Mouse (Mus musculus): ENCODE measurements at regions not wholly inside any gene's neighbourhood (a gene's known extent, or its start where the extent isn't known, plus 50 kb on each side); places are given as distances from the start of the nearest gene placed in this dataset.
"Not testable (repeated sequence)": the region's sequence is repeated elsewhere in the genome, so short reads cannot be mapped to it uniquely, and the experiment has no call there.

- no peak for DNase-seq (ENCODE audit: low spot score)
- Histone ChIP-seq H3K27me3 (ENCODE audit: low read depth, poor library complexity, severe bottlenecking) (no peaks in the 10 kb centered on the region), H3K4me3 (no peak overlapping the region), H3K4me1 (no peaks in the 10 kb centered on the region), H3K36me3 (no peaks in the 10 kb centered on the region), H3K9me3 (replicated peaks) (no peaks in the 10 kb centered on the region), H3K27ac (replicated peaks) (no peak overlapping the region)
- 78% methylated on average over 2 of the region's 2 CpGs for WGBS
Measured at GRCm38 (mm10) chr16:12775876-12776275, 333.6 kb upstream of the Ercc4 start.

GRCm38 (mm10) chr16:12779079-12779478, 330.4 kb upstream of the Ercc4 start:
- Histone ChIP-seq H3K27me3 (ENCODE audit: low read depth, poor library complexity, severe bottlenecking) (no peaks in the 10 kb centered on the region), H3K4me1 (no peaks in the 10 kb centered on the region), H3K27ac (replicated peaks) (no peak overlapping the region), H3K4me3 (no peak overlapping the region), H3K9me3 (replicated peaks) (no peaks in the 10 kb centered on the region), H3K36me3 (no peaks in the 10 kb centered on the region)
- DNase-seq (ENCODE audit: low spot score), result no peak
- WGBS, result 75% methylated on average over 3 of the region's 3 CpGs

GRCm38 (mm10) chr16:12780635-12781034, 328.8 kb upstream of the Ercc4 start:
- no peak overlapping the region for H3K27ac ChIP-seq (replicated peaks)
- DNase-seq (ENCODE audit: low spot score), result no peak
- no peaks in the 10 kb centered on the region for H3K4me1 ChIP-seq
- no peaks in the 10 kb centered on the region for H3K36me3 ChIP-seq
- H3K27me3 ChIP-seq (ENCODE audit: low read depth, poor library complexity, severe bottlenecking), result no peaks in the 10 kb centered on the region
- H3K9me3 ChIP-seq (replicated peaks), result no peaks in the 10 kb centered on the region
- 88% methylated on average over 3 of the region's 3 CpGs for WGBS
- H3K4me3 ChIP-seq, result no peak overlapping the region

- Histone ChIP-seq H3K9me3 (replicated peaks) (no peaks in the 10 kb centered on the region; the same call in 1 of the 2 replicates), H3K27me3 (ENCODE audit: low read depth, poor library complexity, severe bottlenecking) (no peaks in the 10 kb centered on the region), H3K27ac (replicated peaks) (no peak overlapping the region), H3K4me3 (no peak overlapping the region), H3K4me1 (no peaks in the 10 kb centered on the region), H3K36me3 (no peaks in the 10 kb centered on the region)
- WGBS, result 66% methylated on average over 1 of the region's 1 CpGs
- DNase-seq (ENCODE audit: low spot score), result no peak
Measured at GRCm38 (mm10) chr16:12785828-12786227, 323.7 kb upstream of the Ercc4 start.

- Histone ChIP-seq H3K27me3 (ENCODE audit: low read depth, poor library complexity, severe bottlenecking) (no peaks in the 10 kb centered on the region), H3K4me3 (no peak overlapping the region), H3K9me3 (replicated peaks) (no peaks in the 10 kb centered on the region), H3K27ac (replicated peaks) (no peak overlapping the region), H3K4me1 (no peaks in the 10 kb centered on the region), H3K36me3 (no peaks in the 10 kb centered on the region)
- no peak for DNase-seq (ENCODE audit: low spot score)
- 89% methylated on average over 2 of the region's 2 CpGs for WGBS
Measured at GRCm38 (mm10) chr16:12798523-12798922, 311.0 kb upstream of the Ercc4 start.

- Histone ChIP-seq H3K27ac (replicated peaks) (no peak overlapping the region), H3K27me3 (ENCODE audit: low read depth, poor library complexity, severe bottlenecking) (no peaks in the 10 kb centered on the region), H3K4me1 (no peaks in the 10 kb centered on the region), H3K9me3 (replicated peaks) (no peaks in the 10 kb centered on the region), H3K36me3 (no peaks in the 10 kb centered on the region), H3K4me3 (no peak overlapping the region)
- DNase-seq (ENCODE audit: low spot score), result no peak
- WGBS, result 82% methylated on average over 1 of the region's 1 CpGs
Measured at GRCm38 (mm10) chr16:12800181-12800580, 309.3 kb upstream of the Ercc4 start.

- 84% methylated on average over 1 of the region's 1 CpGs for WGBS
- no peaks in the 10 kb centered on the region for H3K4me1 ChIP-seq
- no peaks in the 10 kb centered on the region for H3K36me3 ChIP-seq
- no peak overlapping the region for H3K4me3 ChIP-seq
- H3K27ac ChIP-seq (replicated peaks), result no peak overlapping the region
- DNase-seq (ENCODE audit: low spot score), result no peak
- H3K9me3 ChIP-seq (replicated peaks), result no peaks in the 10 kb centered on the region
- no peaks in the 10 kb centered on the region for H3K27me3 ChIP-seq (ENCODE audit: low read depth, poor library complexity, severe bottlenecking)
Measured at GRCm38 (mm10) chr16:12802651-12803050, 306.8 kb upstream of the Ercc4 start.

- no peaks in the 10 kb centered on the region for H3K4me1 ChIP-seq
- H3K9me3 ChIP-seq (replicated peaks), result no peaks in the 10 kb centered on the region
- no peak overlapping the region for H3K4me3 ChIP-seq
- no peak for DNase-seq (ENCODE audit: low spot score)
- H3K27ac ChIP-seq (replicated peaks), result no peak overlapping the region
- H3K27me3 ChIP-seq (ENCODE audit: low read depth, poor library complexity, severe bottlenecking), result no peaks in the 10 kb centered on the region
- H3K36me3 ChIP-seq, result no peaks in the 10 kb centered on the region
- WGBS, result 53% methylated on average over 8 of the region's 8 CpGs
Measured at GRCm38 (mm10) chr16:12807351-12807871, 302.1 kb upstream of the Ercc4 start.

GRCm38 (mm10) chr16:12811088-12811487, 298.4 kb upstream of the Ercc4 start:
- Histone ChIP-seq H3K4me1 (no peaks in the 10 kb centered on the region), H3K4me3 (no peak overlapping the region), H3K27me3 (ENCODE audit: low read depth, poor library complexity, severe bottlenecking) (no peaks in the 10 kb centered on the region), H3K27ac (replicated peaks) (no peak overlapping the region), H3K9me3 (replicated peaks) (no peaks in the 10 kb centered on the region), H3K36me3 (no peaks in the 10 kb centered on the region)
- no peak for DNase-seq (ENCODE audit: low spot score)
- 94% methylated on average over 2 of the region's 2 CpGs for WGBS

GRCm38 (mm10) chr16:12824646-12825045, 284.8 kb upstream of the Ercc4 start:
- no peak for DNase-seq (ENCODE audit: low spot score)
- H3K9me3 ChIP-seq (replicated peaks), result no peaks in the 10 kb centered on the region
- H3K27ac ChIP-seq (replicated peaks), result no peak overlapping the region
- 0 out of 2 replicates have a peak, but pooled peaks cover 3% of the 10 kb centered on the region for H3K4me1 ChIP-seq
- 86% methylated on average over 6 of the region's 6 CpGs for WGBS
- H3K27me3 ChIP-seq (ENCODE audit: low read depth, poor library complexity, severe bottlenecking), result no peaks in the 10 kb centered on the region
- no peaks in the 10 kb centered on the region for H3K36me3 ChIP-seq
- H3K4me3 ChIP-seq, result no peak overlapping the region

- Histone ChIP-seq H3K36me3 (no peaks in the 10 kb centered on the region), H3K27ac (replicated peaks) (no peak overlapping the region), H3K4me3 (no peak overlapping the region), H3K27me3 (ENCODE audit: low read depth, poor library complexity, severe bottlenecking) (no peaks in the 10 kb centered on the region), H3K9me3 (replicated peaks) (no peaks in the 10 kb centered on the region), H3K4me1 (no peaks in the 10 kb centered on the region)
- 66% methylated on average over 8 of the region's 8 CpGs for WGBS
- DNase-seq (ENCODE audit: low spot score), result peak; percentile 12
Measured at GRCm38 (mm10) chr16:12826222-12826621, 283.3 kb upstream of the Ercc4 start.

- H3K27ac ChIP-seq (replicated peaks); H3K4me3 ChIP-seq; H3K4me1 ChIP-seq; H3K36me3 ChIP-seq; H3K27me3 ChIP-seq (ENCODE audit: low read depth, poor library complexity, severe bottlenecking); DNase-seq (ENCODE audit: low spot score); H3K9me3 ChIP-seq (replicated peaks): not testable (repeated sequence)
- 67% methylated on average over 1 of the region's 1 CpGs for WGBS
Measured at GRCm38 (mm10) chr16:12831308-12831707, 278.2 kb upstream of the Ercc4 start.

GRCm38 (mm10) chr16:12856356-12856755, 253.1 kb upstream of the Ercc4 start:
- DNase-seq (ENCODE audit: low spot score), result no peak
- 88% methylated on average over 1 of the region's 1 CpGs for WGBS

More at GRCm38 (mm10) chr16:12856356-12856755, 253.1 kb upstream of the Ercc4 start:
- no peak overlapping the region for H3K4me3 ChIP-seq
- H3K27ac ChIP-seq (replicated peaks), result no peak overlapping the region
- H3K27me3 ChIP-seq (ENCODE audit: low read depth, poor library complexity, severe bottlenecking), result no peaks in the 10 kb centered on the region
- no peaks in the 10 kb centered on the region for H3K4me1 ChIP-seq
- H3K9me3 ChIP-seq (replicated peaks), result no peaks in the 10 kb centered on the region
- H3K36me3 ChIP-seq, result no peaks in the 10 kb centered on the region

Data from midbrain, embryonic 10.5 days (tissue).